Mouse (Mus musculus) ES-E14 (cell line): Measurements from ENCODE around the gene Olfr550. TPM values are rescaled to one million over a fixed set of nuclear protein-coding genes. Genes with fewer than 3 reads are reported as not detected.

Source experiments
- DNase-seq: peaks from one replicate; pipeline ENCODE4 v3.0.0-alpha.2; 2013; ENCODE audit warnings: low read depth, low spot score
- H3K27ac ChIP-seq: 2 replicates; pipeline ENCODE4 v1.5.1; 2012; ENCODE audit warnings: low read depth, mild to moderate bottlenecking, low read length, moderate library complexity, mixed read lengths; ENCODE audit not compliant: poor library complexity, insufficient read depth, severe bottlenecking
- H3K36me3 ChIP-seq: 2 replicates; pipeline ENCODE4 v1.6.1; 2012; ENCODE audit warnings: mild to moderate bottlenecking, low read length, moderate library complexity, mixed read lengths; ENCODE audit not compliant: control insufficient read depth, poor library complexity, insufficient read depth, severe bottlenecking
- H3K4me1 ChIP-seq, 2 experiments: fragments of 150-350 bp in 1 of 2; sonication (generic) in 1 of 2; 2 replicates each; pipeline ENCODE4 v1.6.1; 2012; ENCODE audit warnings: low read length in 2 of 2, mild to moderate bottlenecking in 1 of 2, mixed read lengths in 1 of 2; ENCODE audit not compliant: control insufficient read depth in 2 of 2, insufficient read depth in 2 of 2, poor library complexity in 1 of 2
- H3K4me3 ChIP-seq, 2 experiments: fragments of 150-350 bp in 1 of 2; sonication (generic) in 1 of 2; 2 replicates each; pipeline ENCODE4 v1.5.1; 2012; ENCODE audit warnings: low read length in 2 of 2, low read depth in 1 of 2, mild to moderate bottlenecking in 1 of 2, mixed read lengths in 1 of 2; ENCODE audit not compliant: insufficient read depth in 1 of 2, poor library complexity in 1 of 2, severe bottlenecking in 1 of 2
- H3K9ac ChIP-seq: 2 replicates; pipeline ENCODE4 v1.6.1; 2012; ENCODE audit warnings: low read depth, mild to moderate bottlenecking, low read length, mixed read lengths; ENCODE audit not compliant: poor library complexity, insufficient read depth, severe bottlenecking
- H3K9me3 ChIP-seq: fragments of 150-350 bp; sonication (generic); 2 replicates; pipeline ENCODE4 v1.6.1; 2012; ENCODE audit warnings: low read depth, mild to moderate bottlenecking, low read length; ENCODE audit not compliant: control insufficient read depth, insufficient read depth
- CHD2 ChIP-seq: IDR thresholded peaks from 2 replicates; pipeline ENCODE4 v1.6.1; 2014; ENCODE audit warnings: mild to moderate bottlenecking, low read depth, low read length, inconsistent platforms
- HCFC1 ChIP-seq: IDR thresholded peaks from 2 replicates; pipeline ENCODE4 v1.6.1; 2012; ENCODE audit warnings: low read length, inconsistent platforms, borderline replicate concordance; ENCODE audit not compliant: insufficient read depth
- MAFK ChIP-seq: IDR thresholded peaks from 2 replicates; pipeline ENCODE4 v1.6.1; 2014; ENCODE audit warnings: mild to moderate bottlenecking, low read depth, low read length, inconsistent platforms; ENCODE audit not compliant: insufficient read depth
- ZC3H11A ChIP-seq: IDR thresholded peaks from 2 replicates; pipeline ENCODE4 v1.6.1; 2012; ENCODE audit warnings: low read depth, mild to moderate bottlenecking, inconsistent platforms, low read length, borderline replicate concordance
- ZNF384 ChIP-seq: IDR thresholded peaks from 2 replicates; pipeline ENCODE4 v1.6.1; 2012; ENCODE audit warnings: low read depth, low read length, inconsistent platforms
- in situ Hi-C, 2 experiments: fragments of 600-800 bp; cut with MboI; formaldehyde crosslinking; loops; one replicate each; pipeline ENCODE4 v1.15.1; 2025; ENCODE audit warnings: low sequenced_read_pairs in 2 of 2, inconsistent platforms in 1 of 2; ENCODE audit not compliant: unreplicated experiment in 2 of 2
- total RNA-seq: library from RNA; depleted of rRNA; stranded (reverse); fragments of 300-350 nt; gene quantifications from 2 replicates; pipeline ENCODE4 v1.2.3, GENCODE M21; 2012

Olfr550 gene
- total RNA-seq, 1 experiment: not detected

- no peaks in the 10 kb centered on the region for H3K4me1 ChIP-seq
- H3K4me3 ChIP-seq: no peak within 1 kb of the TSS
- TF ChIP-seq MAFK (no peak), ZNF384 (no peak), HCFC1 (no peak), ZC3H11A (no peak), CHD2 (no peak)
- H3K9ac ChIP-seq: no peak within 1 kb of the TSS
- H3K9me3 ChIP-seq: no peaks in the 10 kb centered on the region
- no peak within 1 kb of the TSS for H3K27ac ChIP-seq
- in situ Hi-C loops: no loop called here
- no peaks in the 10 kb centered on the region for H3K36me3 ChIP-seq
- no peak for DNase-seq
These were observed 21.7 kb upstream of the Olfr550 start, which contains the start of gene Olfr549 for GRCm38 (mm10) chr7:102549570-102549969. TSS of gene Olfr549 (plus strand) at chr7:102549870.

GRCm38 (mm10) chr7:102553279-102553678 is 18.0 kb upstream of the Olfr550 start:
- TF ChIP-seq MAFK (no peak), ZNF384 (no peak), HCFC1 (no peak), ZC3H11A (no peak), CHD2 (no peak)
- in situ Hi-C loops: no loop called here

GRCm38 (mm10) chr7:102564999-102565997 is 5.9 kb upstream of the Olfr550 start, which contains the start of gene Trim21:
TSS of gene Trim21 (minus strand) at chr7:102565486.
- TF ChIP-seq MAFK: no peak
- TF ChIP-seq CHD2: no peak
- no peak for TF ChIP-seq HCFC1
- no peak for TF ChIP-seq ZNF384
- TF ChIP-seq ZC3H11A: no peak
- no peaks in the 10 kb centered on the region for H3K36me3 ChIP-seq
- H3K9me3 ChIP-seq: no peaks in the 10 kb centered on the region
- H3K4me3 ChIP-seq: peak within 1 kb of the TSS; percentile 22 to 67
- in situ Hi-C loops: no loop called here
- DNase-seq: peak; percentile 88
- H3K4me1 ChIP-seq: no peaks in the 10 kb centered on the region
- no peak within 1 kb of the TSS for H3K27ac ChIP-seq
- peak within 1 kb of the TSS; percentile 41; the same call in 1 of the 2 replicates for H3K9ac ChIP-seq

More at GRCm38 (mm10) chr7:102553279-102553678, 18.0 kb upstream of the Olfr550 start:
- no peak overlapping the region for H3K4me3 ChIP-seq
- DNase-seq: no peak
- H3K9me3 ChIP-seq: no peaks in the 10 kb centered on the region
- H3K9ac ChIP-seq: no peak overlapping the region
- no peaks in the 10 kb centered on the region for H3K36me3 ChIP-seq
- H3K27ac ChIP-seq: no peak overlapping the region
- H3K4me1 ChIP-seq: no peaks in the 10 kb centered on the region

- no peaks in the 10 kb centered on the region for H3K36me3 ChIP-seq
- H3K27ac ChIP-seq: no peak overlapping the region
- no peaks in the 10 kb centered on the region for H3K9me3 ChIP-seq
- no peaks in the 10 kb centered on the region for H3K4me1 ChIP-seq
- DNase-seq: no peak
- TF ChIP-seq ZNF384 (no peak), ZC3H11A (no peak), CHD2 (no peak), HCFC1 (no peak), MAFK (no peak)
- H3K4me3 ChIP-seq: no peak overlapping the region
- no peak overlapping the region for H3K9ac ChIP-seq
- in situ Hi-C loops: no loop called here
These were observed 5.0 kb upstream of the Olfr550 start for GRCm38 (mm10) chr7:102566219-102566618.
